Mouse (Mus musculus): ENCODE measurements at regions not wholly inside any gene's neighbourhood (a gene's known extent, or its start where the extent isn't known, plus 50 kb on each side); places are given as distances from the start of the nearest gene placed in this dataset.

GRCm38 (mm10) chr7:117103035-117103434 is 277.7 kb upstream of the Xylt1 start:
- no peak for DNase-seq (ENCODE audit: low spot score)

GRCm38 (mm10) chr7:117106691-117107191 is 274.0 kb upstream of the Xylt1 start:
- no peak for DNase-seq (ENCODE audit: low spot score)

- DNase-seq (ENCODE audit: low spot score), result no peak
Observed at GRCm38 (mm10) chr7:117108391-117108790, 272.4 kb upstream of the Xylt1 start.

- DNase-seq (ENCODE audit: low spot score), result no peak
Observed at GRCm38 (mm10) chr7:117127728-117128127, 253.1 kb upstream of the Xylt1 start.

- DNase-seq (ENCODE audit: low spot score), result no peak
Observed at GRCm38 (mm10) chr7:117134869-117135268, 245.9 kb upstream of the Xylt1 start.

- DNase-seq (ENCODE audit: low spot score), result no peak
Observed at GRCm38 (mm10) chr7:117138681-117139080, 242.1 kb upstream of the Xylt1 start.

GRCm38 (mm10) chr7:117139245-117139970 is 241.4 kb upstream of the Xylt1 start:
- peak; percentile 76 for DNase-seq (ENCODE audit: low spot score)

- no peak for DNase-seq (ENCODE audit: low spot score)
Observed at GRCm38 (mm10) chr7:117139971-117140247, 240.9 kb upstream of the Xylt1 start.

GRCm38 (mm10) chr7:117146809-117147208 is 234.0 kb upstream of the Xylt1 start:
- DNase-seq (ENCODE audit: low spot score), result no peak

- no peak for DNase-seq (ENCODE audit: low spot score)
Observed at GRCm38 (mm10) chr7:117150355-117150754, 230.4 kb upstream of the Xylt1 start.

GRCm38 (mm10) chr7:117153826-117154550 is 226.8 kb upstream of the Xylt1 start:
- no peak for DNase-seq (ENCODE audit: low spot score)

GRCm38 (mm10) chr7:117161193-117161908 is 219.4 kb upstream of the Xylt1 start:
- DNase-seq (ENCODE audit: low spot score), result no peak

- DNase-seq (ENCODE audit: low spot score), result no peak
Observed at GRCm38 (mm10) chr7:117174811-117175422, 205.9 kb upstream of the Xylt1 start.

GRCm38 (mm10) chr7:117184011-117184410 is 196.8 kb upstream of the Xylt1 start:
- no peak for DNase-seq (ENCODE audit: low spot score)

- no peak for DNase-seq (ENCODE audit: low spot score)
Observed at GRCm38 (mm10) chr7:117185891-117186290, 194.9 kb upstream of the Xylt1 start.

GRCm38 (mm10) chr7:117196611-117197010 is 184.2 kb upstream of the Xylt1 start:
- DNase-seq (ENCODE audit: low spot score), result no peak

- DNase-seq (ENCODE audit: low spot score), result no peak
Observed at GRCm38 (mm10) chr7:117226294-117226693, 154.5 kb upstream of the Xylt1 start.

- DNase-seq (ENCODE audit: low spot score), result no peak
Observed at GRCm38 (mm10) chr7:117229619-117230018, 151.2 kb upstream of the Xylt1 start.

- DNase-seq (ENCODE audit: low spot score), result no peak
Observed at GRCm38 (mm10) chr7:117256819-117257218, 124.0 kb upstream of the Xylt1 start.

- DNase-seq (ENCODE audit: low spot score), result no peak
Observed at GRCm38 (mm10) chr7:117258557-117258956, 122.2 kb upstream of the Xylt1 start.

GRCm38 (mm10) chr7:117259151-117259550 is 121.6 kb upstream of the Xylt1 start:
- DNase-seq (ENCODE audit: low spot score), result no peak

GRCm38 (mm10) chr7:117259674-117260294 is 121.0 kb upstream of the Xylt1 start:
- DNase-seq (ENCODE audit: low spot score), result no peak
